Mouse (Mus musculus) bone marrow, adult 2 months (tissue): Measurements from ENCODE around the gene Grk3.

Experiments
- CTCF ChIP-seq: fragments of 200-500 bp; IDR thresholded peaks from 2 replicates; pipeline ENCODE4 v1.5.1; 2011; ENCODE audit warnings: low read length, control low read depth; ENCODE audit not compliant: control insufficient read depth, insufficient read depth
- POLR2A ChIP-seq: fragments of 200-500 bp; IDR thresholded peaks from 2 replicates; pipeline ENCODE4 v1.6.1; 2011; ENCODE audit warnings: low read depth, mild to moderate bottlenecking, control low read depth, low read length, borderline replicate concordance; ENCODE audit not compliant: control insufficient read depth

DNA sequence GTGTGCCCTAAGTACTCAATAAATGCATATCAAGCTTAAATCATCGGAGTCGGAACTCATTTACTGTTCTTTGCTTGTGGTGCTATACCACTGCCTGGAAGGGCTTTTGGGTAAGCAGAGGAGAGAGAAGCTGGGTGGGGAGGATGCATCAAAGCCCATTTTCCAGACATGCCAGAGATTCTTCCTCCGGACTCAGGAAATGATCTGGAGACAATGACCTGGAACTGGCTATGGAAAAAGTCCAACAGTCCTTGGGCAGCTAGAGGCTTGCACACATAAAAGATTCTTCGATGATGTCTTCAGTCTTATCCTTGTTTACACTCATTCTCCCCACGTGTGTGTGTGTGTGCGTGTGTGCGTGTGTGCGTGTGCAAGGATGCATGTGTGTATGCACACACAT, 80.2 kb downstream of the Grk3 start:
- TF ChIP-seq CTCF (no peak), POLR2A (no peak)
